Mouse (Mus musculus): Measurements from ENCODE around the gene Ptgdr.
"Not testable (repeated sequence)": the region's sequence is repeated elsewhere in the genome, so short reads cannot be mapped to it uniquely, and the experiment has no call there.

Gene Ptgdr

GRCm38 (mm10) chr14:44858868-44859613 lies at the start of gene Ptgdr:
Gene Ptgdr (minus strand): TSS chr14:44859375.
- no peak for DNase-seq

GRCm38 (mm10) chr14:44907774-44908173 lies 48.6 kb upstream of the Ptgdr start:
- DNase-seq = no peak

- no peak for DNase-seq
Measured at GRCm38 (mm10) chr14:44904199-44904598, 45.0 kb upstream of the Ptgdr start.

- not testable (repeated sequence) for DNase-seq
Measured at GRCm38 (mm10) chr14:44901735-44902134, 42.6 kb upstream of the Ptgdr start.

- no peak for DNase-seq
Measured at GRCm38 (mm10) chr14:44891387-44892132, 32.4 kb upstream of the Ptgdr start.

GRCm38 (mm10) chr14:44869686-44870085 lies 10.5 kb upstream of the Ptgdr start:
- no peak for DNase-seq

- no peak for DNase-seq
Measured at GRCm38 (mm10) chr14:44865661-44866060, 6.5 kb upstream of the Ptgdr start.

GRCm38 (mm10) chr14:44863086-44863485 lies 3.9 kb upstream of the Ptgdr start:
- DNase-seq = no peak

GRCm38 (mm10) chr14:44861161-44861560 lies 2.0 kb upstream of the Ptgdr start:
- DNase-seq = no peak

GRCm38 (mm10) chr14:44858372-44858771 lies 803 bp downstream of the Ptgdr start:
- DNase-seq = no peak

GRCm38 (mm10) chr14:44850637-44851036 lies 8.5 kb downstream of the Ptgdr start:
- DNase-seq = not testable (repeated sequence)

- no peak for DNase-seq
Measured at GRCm38 (mm10) chr14:44847740-44848139, 11.4 kb downstream of the Ptgdr start.

- no peak for DNase-seq
Measured at GRCm38 (mm10) chr14:44846558-44847263, 12.5 kb downstream of the Ptgdr start.

GRCm38 (mm10) chr14:44843768-44844755 lies 15.1 kb downstream of the Ptgdr start:
- no peak for DNase-seq

- DNase-seq = no peak
Measured at GRCm38 (mm10) chr14:44838685-44839084, 20.5 kb downstream of the Ptgdr start.

GRCm38 (mm10) chr14:44835132-44835531 lies 24.0 kb downstream of the Ptgdr start:
- no peak for DNase-seq

GRCm38 (mm10) chr14:44834134-44834533 lies 25.0 kb downstream of the Ptgdr start:
- DNase-seq = not testable (repeated sequence)

- not testable (repeated sequence) for DNase-seq
Measured at GRCm38 (mm10) chr14:44833096-44833495, 26.1 kb downstream of the Ptgdr start.

- DNase-seq = no peak
Measured at GRCm38 (mm10) chr14:44827736-44828135, 31.4 kb downstream of the Ptgdr start.

GRCm38 (mm10) chr14:44821177-44822057 lies 37.8 kb downstream of the Ptgdr start:
- no peak for DNase-seq

GRCm38 (mm10) chr14:44813152-44813551 lies 46.0 kb downstream of the Ptgdr start:
- DNase-seq = not testable (repeated sequence)
